Mouse (Mus musculus): ENCODE measurements around the gene Rasgrp1.

Rasgrp1 gene

GRCm38 (mm10) chr2:117342547-117343239, at the start of gene Rasgrp1:
TSS of gene Rasgrp1 (minus strand) at chr2:117343001.
- DNase-seq (ENCODE audit: low read depth, low spot score): no peak

GRCm38 (mm10) chr2:117389925-117390892, 47.4 kb upstream of the Rasgrp1 start:
- DNase-seq (ENCODE audit: low read depth, low spot score): no peak

DNA sequence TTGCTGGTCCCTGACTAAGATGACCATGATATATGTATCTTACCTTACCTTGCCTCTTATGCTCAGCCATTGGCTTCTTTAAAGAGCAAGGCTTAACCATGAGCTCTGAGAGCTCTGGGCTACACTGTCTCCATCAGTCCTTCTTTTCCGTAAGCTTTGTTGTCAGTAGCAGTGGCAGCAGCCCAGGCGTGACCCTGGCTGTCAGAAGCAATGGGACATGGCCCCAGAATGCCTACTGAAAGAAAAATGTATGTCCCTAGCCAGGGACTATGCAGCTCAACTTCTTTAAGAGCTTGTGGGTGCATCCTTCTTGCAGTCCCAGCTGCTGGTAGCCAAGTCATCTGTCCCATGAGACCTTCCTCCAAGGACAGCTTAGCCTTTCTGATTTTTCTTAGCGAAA, 46.7 kb upstream of the Rasgrp1 start:
- DNase-seq (ENCODE audit: low read depth, low spot score): no peak

- no peak for DNase-seq (ENCODE audit: low read depth, low spot score)
Measured at GRCm38 (mm10) chr2:117388121-117388520, 45.3 kb upstream of the Rasgrp1 start.

DNA sequence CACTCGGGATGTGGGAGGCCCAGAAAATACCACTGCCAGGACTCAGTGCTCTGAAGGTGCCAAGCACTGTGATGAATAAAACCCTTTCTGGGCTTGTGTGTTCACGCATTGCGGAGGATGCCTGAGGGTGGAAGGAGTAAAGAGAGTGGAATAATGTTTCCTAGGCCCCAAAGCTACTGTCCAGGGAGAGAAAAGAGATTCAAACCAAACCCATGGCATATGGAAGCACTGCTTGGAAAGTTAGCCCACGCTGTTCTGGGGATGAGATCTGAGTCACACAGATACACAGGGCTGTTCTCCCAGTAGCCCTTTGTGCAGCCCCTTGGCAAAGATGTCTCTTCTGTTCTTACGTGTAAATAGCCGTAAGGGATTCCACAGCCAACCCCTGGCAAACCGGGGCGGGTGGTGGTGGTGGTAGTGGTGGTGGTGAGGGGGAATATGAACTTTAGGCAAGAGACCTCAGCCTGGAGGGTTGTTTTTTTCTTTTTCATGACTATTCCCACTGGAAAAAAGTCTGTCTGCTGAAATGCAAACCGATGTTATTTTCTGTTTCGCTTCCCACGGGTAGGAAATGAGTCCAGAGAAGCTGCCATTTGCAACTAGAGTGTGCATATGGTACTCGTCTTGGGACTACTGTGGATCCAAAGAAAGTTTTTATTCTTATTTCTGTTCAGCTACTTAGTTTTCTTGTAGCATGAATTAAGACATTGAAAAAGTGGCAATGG, 44.3 kb upstream of the Rasgrp1 start:
- DNase-seq (ENCODE audit: low read depth, low spot score): no peak

DNA sequence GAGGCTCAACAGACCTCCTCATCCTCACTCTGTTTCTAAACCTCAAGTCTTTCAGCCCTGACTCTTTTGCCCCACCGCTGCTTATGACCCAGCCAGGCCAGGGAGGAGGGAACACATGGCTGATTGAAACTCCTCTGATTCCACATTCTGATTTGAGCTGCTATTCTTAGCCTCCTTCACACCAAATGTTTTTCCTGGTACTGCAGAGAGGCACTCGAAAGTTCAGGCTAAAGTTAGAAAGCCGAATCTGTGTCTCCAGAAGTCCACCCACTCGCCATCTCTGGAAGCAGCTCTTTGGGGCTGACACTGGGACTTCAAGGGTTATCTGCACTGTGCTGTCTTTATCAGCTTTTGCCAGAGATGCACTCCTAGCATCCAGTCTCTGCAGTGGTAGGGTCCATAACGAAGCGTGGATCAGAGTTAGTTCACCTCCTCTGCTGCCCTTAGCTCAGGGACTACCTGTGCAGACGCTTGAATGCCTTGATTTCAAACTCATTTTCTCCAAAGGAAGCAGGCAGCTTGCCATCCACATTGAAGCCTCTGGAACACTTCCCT, 43.3 kb upstream of the Rasgrp1 start:
- DNase-seq (ENCODE audit: low read depth, low spot score): no peak

DNA sequence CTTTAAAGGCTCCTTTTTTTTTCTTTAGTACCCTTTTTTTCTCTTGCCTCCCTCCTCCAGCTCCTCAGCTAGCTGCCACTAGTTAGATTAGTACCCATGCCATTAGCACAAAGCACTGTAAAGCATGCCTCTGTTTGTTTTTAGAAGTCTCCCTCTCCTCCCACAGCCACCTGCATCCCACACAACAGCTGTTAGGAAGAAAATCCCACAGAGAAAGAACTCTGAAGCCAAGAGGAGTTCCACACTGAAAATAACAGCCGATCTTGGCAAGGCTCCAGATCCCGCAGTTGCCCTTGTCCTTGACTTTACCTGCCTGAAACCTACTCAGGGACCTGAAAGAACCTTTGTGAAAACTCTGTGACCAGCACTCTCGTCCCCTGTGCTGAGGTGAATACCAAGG, 38.5 kb upstream of the Rasgrp1 start:
- DNase-seq (ENCODE audit: low read depth, low spot score): no peak

DNA sequence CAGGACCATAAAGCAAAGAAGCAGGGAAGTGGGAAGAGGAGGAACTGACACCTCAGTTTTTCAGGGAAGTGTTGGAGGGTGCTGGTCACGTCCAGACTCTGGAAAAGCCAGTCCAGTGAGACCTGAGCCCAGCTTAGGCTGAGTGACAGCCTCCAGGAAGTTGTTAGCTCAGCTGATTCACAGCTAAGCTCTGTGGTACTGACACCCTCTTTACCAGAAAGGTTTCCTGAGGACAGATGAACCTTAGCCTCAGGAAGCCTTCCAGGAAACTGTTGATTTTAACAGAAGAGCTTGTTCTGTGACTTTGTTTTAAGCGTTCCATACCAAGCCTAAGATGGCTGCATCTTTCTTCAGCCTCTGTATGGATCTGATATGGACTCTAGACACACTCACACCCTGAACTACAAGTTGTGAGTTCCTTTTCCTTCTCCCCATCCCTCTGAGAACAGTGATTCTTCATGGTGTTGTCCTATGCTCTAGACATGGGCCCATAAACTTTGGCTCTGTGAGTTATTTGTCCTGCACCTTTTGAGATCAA, 31.6 kb upstream of the Rasgrp1 start:
- no peak for DNase-seq (ENCODE audit: low read depth, low spot score)

DNA sequence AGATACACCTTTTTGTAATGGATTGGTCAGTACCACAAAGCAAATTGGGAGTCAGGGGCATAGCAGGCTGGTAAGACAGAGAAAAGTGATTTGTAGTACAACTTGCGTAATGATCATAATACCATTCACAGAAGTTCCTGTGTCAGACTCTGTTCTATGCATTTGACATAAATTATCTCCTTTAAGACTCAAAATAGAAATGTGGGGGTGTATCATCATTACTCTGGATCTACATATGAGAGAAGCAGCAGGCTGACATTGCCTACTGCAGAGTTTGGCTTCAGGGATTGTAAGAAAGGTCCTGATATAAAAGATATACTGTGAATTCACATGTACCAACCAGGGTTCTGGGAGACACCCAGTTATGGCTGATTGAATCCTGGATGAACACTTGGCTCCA, 28.9 kb upstream of the Rasgrp1 start:
- no peak for DNase-seq (ENCODE audit: low read depth, low spot score)

DNA sequence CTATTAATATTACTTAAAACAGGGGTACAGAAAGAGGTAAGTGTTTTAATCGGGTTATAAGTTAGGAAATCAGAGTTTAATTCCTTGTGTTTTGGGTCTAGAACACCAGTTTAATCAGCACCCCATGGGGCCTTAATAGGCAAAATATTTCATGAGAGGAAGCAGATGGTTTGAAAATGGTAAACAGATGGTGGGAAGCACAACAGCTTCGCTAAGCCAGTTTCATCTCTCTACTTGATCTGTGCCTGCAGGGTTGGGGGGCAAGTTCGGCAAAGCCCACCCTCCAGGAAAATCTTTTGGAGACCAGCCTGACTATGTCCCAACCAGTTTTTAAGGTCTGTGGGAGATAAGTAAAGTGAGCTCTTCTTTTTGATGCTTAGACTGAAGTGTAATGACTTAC, 23.7 kb upstream of the Rasgrp1 start:
- no peak for DNase-seq (ENCODE audit: low read depth, low spot score)

DNA sequence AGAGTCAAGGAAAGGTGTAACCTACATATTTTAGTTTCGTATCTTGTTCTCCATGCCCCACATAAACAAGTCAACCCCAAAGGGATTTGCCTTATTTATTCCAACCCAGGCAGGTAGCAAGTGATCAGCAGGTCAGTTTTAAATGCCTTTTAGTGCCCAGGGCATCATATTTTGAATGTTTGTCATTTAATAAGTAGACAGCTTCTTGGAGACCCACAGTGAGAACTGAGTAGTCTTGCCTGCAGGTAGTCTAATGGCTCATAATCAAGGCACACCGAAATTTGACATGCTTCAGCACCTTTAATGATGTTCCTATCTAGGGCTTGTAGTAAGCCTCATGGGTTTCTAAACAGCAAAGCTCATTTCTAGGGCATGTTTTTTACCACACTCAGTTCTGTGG, 21.3 kb upstream of the Rasgrp1 start:
- DNase-seq (ENCODE audit: low read depth, low spot score): no peak

GRCm38 (mm10) chr2:117357939-117358338, 15.1 kb upstream of the Rasgrp1 start:
- no peak for DNase-seq (ENCODE audit: low read depth, low spot score)

DNA sequence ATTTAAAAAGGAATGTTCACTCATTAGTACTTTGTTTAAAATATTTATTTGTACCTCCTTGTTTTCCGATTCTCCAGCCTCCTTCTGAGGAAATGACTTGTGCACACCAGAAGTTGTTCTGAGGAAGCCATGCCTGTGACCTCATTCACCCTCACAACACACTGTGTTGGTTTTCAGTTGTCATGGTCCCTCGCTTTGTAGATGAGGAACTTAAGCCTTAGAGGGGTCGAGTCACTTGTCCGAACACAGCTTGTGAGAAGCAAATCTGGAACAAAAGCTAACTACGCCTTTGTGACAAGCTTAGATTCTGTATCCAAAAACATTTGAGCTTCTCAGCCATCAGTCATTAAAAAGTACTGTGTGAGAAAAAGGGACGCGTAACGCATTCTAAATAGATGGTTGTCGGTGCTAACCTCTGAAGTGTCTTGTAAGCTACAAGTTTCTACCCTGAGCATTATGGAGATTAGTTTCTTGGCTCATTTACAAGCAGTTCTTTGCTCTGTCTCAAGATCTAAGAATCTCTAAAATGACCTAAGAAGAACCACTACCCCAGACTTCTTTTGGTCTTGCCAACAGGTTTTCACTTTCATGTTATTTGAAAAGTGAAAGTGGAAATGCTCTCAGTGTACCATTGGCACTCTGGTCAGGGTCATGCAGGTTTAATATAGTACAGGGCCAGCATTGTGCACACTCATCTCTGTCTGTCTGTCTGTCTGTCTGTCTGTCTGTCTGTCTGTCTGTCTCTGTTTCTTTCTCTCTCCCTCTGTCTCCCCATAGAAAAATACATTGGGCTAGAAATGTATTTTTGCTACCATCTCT, 9.7 kb upstream of the Rasgrp1 start:
- no peak for DNase-seq (ENCODE audit: low read depth, low spot score)

- DNase-seq (ENCODE audit: low read depth, low spot score): no peak
Measured at GRCm38 (mm10) chr2:117350138-117350537, 7.3 kb upstream of the Rasgrp1 start.

- no peak for DNase-seq (ENCODE audit: low read depth, low spot score)
Measured at GRCm38 (mm10) chr2:117343240-117343624, 431 bp upstream of the Rasgrp1 start.

DNA sequence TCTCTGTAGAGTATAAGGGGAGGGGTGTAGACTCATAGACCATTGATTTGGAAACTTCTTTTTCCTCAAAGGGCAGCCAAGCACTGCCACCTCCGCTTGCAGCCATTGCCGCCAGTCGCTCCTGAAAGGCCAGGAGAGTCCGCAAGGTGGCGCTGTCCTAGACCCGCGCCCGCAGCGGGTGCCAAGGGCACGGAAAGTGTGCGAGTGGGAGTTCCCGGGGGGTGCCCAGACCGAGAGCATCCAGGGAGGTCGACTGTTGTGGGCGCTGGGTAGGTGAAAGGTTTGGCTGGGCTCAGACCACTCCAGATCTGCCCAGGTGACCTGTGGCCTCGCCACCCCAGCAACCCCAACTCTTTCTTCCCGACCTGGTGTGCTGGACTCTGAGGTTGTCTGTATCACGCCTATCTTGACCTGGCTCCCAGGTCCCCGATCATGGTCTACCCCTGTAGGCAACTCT, 683 bp downstream of the Rasgrp1 start:
- DNase-seq (ENCODE audit: low read depth, low spot score): no peak

- DNase-seq (ENCODE audit: low read depth, low spot score): no peak
Measured at GRCm38 (mm10) chr2:117338501-117338900, 4.3 kb downstream of the Rasgrp1 start.

- no peak for DNase-seq (ENCODE audit: low read depth, low spot score)
Measured at GRCm38 (mm10) chr2:117337902-117338301, 4.9 kb downstream of the Rasgrp1 start.

- no peak for DNase-seq (ENCODE audit: low read depth, low spot score)
Measured at GRCm38 (mm10) chr2:117336946-117337665, 5.7 kb downstream of the Rasgrp1 start.
